Mouse (Mus musculus) cerebellum, adult 9-10 months (tissue): ENCODE results near the gene Fxyd3.

Experiments
- DNase-seq: peaks from one replicate; pipeline ENCODE4 v3.0.0; 2022

Gene Fxyd3

DNA sequence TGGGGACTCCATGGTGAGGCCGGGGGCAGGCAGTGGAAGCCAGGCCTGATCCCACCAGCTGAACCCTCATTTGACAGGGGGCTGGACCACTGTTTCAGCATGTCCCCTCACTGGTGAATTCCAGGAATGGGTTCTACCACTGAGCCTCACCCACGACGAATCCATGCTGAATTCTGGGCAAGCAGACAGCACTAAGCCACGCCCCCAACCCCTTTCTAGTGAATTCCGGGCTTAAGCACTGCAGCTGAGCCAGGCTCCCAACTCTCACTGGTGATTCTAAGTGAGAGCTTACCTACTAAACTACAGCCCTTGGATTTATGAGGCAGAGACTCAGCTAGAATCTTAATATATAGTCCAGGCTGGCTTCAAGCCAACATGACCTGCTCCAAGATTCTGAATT lies 8.7 kb downstream of the Fxyd3 start:
- no peak for DNase-seq

DNA sequence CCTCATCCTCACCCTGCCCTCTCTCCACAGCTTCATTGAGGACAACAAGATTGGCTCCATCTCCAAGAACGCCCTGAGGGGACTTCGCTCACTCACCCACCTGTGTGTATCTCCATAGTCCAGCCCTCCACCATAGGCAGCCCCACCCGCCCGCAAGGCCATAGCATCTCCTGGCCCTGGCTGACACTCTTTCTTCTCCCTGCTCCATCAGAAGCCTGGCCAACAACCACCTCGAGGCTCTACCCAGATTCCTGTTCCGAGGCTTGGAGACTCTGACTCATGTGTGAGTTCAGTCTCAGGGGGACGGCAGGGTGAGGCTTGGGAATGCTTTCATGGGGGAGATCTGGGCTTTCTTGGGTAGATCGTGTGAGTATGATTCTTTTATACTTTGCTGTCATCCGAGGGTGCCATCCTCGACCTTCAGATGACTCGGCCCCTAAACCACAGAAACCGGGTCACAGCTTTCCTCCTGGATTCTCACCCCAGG lies 13.4 kb downstream of the Fxyd3 start:
- DNase-seq = no peak

DNA sequence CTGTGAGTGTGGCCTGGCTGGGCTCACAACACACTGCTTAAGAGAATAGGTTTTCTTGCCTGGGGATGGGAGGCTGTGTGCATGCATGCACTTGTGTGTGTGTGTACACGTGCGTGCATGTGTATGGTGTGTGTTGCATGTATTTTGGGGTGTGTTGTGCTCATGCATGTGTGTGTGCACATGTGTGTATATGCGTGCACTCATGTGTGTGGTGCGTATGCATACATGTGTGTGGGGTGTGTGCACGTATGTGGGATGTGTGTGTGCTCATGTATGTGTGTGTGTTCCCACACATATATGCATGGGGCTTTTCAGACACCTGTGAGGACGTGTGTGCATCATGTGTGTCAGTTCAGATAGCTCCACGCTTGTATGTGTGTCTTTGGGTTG lies 15.9 kb downstream of the Fxyd3 start:
- DNase-seq = peak; percentile 27

- DNase-seq = peak; percentile 41
Measured at GRCm38 (mm10) chr7:31059919-31060620, 16.4 kb downstream of the Fxyd3 start.

DNA sequence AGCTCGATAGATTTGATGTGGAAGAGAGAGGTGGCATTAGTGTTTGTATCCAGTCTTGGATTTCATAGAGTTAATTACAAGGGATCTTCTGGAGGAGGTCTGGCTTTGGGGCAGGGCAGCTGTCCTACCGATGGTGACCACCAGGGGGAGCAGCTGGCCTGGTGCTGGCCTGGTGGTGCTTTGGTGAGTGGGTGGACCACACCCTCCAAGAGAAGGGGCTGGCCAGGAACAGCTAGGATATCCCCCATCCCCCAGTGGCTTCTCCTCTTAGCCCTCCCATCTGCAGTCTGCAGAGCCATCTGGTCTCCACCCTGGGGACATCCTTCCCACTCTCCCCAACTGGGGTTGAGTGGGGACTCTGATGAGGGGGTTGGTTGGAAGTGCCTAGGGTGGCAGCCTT lies 17.4 kb downstream of the Fxyd3 start, which contains the start of gene Lgi4:
Gene Lgi4, plus strand, starts transcription at position 235 of the 400 bp plus-strand sequence.
- DNase-seq = peak; percentile 88

DNA sequence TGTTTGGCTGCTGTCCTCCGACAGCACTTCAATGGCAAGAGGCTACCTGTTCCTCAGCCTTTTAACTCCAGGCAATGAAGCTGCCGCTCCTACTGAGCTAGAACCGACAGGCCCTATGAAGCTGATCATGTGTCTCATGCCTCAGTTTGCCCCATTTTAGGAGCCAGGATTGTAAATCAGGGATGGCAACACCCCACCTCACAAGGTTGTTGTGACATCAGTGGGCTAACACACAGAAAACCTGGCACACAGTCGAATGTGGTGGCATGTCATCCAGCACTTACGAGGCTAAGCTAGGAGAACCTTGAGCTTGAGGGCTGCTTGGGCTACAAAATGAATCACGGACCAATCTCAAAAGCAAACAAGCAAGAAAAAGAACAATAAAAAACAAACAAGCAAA lies 18.3 kb downstream of the Fxyd3 start:
- DNase-seq = peak; percentile 19

GRCm38 (mm10) chr7:31057730-31058129 lies 18.8 kb downstream of the Fxyd3 start:
- peak; percentile 16 for DNase-seq

DNA sequence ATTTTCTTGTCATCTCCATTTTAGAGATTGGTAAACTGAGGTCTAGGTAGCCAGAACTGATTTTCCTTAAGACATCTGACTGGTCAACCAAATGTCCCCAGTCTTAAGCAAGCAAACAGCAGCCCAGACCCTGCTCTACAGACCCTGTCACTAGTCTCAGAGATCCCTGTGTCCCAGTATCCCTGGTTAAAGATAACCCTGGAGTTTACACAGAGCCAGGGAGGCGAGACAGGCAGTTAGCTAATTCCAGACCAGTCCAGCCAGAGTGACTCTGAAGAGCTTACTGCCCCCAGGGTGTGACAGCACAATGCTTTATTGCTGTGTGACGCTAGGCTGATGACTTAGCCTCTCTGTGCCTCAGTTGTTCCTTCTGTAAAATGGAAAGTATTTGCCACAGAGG lies 19.4 kb downstream of the Fxyd3 start, which contains the start of gene Fxyd1:
Gene Fxyd1, minus strand, starts transcription at position 129 of the 400 bp plus-strand sequence.
- DNase-seq = no peak

- DNase-seq = peak; percentile 20
Measured at GRCm38 (mm10) chr7:31056448-31056847, 20.1 kb downstream of the Fxyd3 start.

DNA sequence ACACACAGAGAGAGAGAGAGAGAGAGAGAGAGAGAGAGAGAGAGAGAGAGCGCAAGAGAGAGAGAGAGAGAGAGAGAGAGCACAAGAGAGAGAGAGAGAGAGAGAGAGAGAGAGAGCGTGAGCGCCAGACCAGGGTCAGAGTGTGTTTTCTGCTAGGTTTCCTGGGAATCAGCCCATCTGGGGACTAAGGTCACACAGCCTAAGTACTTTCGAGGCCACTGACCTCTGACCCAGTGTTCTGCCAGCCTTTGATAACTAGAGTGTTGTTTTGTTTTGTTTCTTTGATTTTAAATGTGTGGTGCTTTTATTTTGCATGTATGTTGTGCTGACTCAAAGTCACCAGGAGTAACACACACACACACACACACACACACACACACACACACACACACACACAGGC lies 20.6 kb downstream of the Fxyd3 start:
- no peak for DNase-seq

- DNase-seq = peak; percentile 47
Measured at GRCm38 (mm10) chr7:31055354-31055824, 21.1 kb downstream of the Fxyd3 start.

GRCm38 (mm10) chr7:31054661-31055320 lies 21.7 kb downstream of the Fxyd3 start:
- peak; percentile 45 for DNase-seq

- DNase-seq = peak; percentile 65
Measured at GRCm38 (mm10) chr7:31053882-31054447, 22.5 kb downstream of the Fxyd3 start.

GRCm38 (mm10) chr7:31052636-31053434 lies 23.7 kb downstream of the Fxyd3 start:
- DNase-seq = peak; percentile 89

GRCm38 (mm10) chr7:31052251-31052635 lies 24.3 kb downstream of the Fxyd3 start:
- DNase-seq = no peak

GRCm38 (mm10) chr7:31051321-31052021 lies 25.0 kb downstream of the Fxyd3 start, which contains the start of gene Fxyd7:
Fxyd7 (minus strand) TSS chr7:31051467.
- peak; percentile 70 for DNase-seq

- peak; percentile 71 for DNase-seq
Measured at GRCm38 (mm10) chr7:31050921-31051320, 25.6 kb downstream of the Fxyd3 start.

GRCm38 (mm10) chr7:31050487-31050886 lies 26.0 kb downstream of the Fxyd3 start:
- DNase-seq = no peak

DNA sequence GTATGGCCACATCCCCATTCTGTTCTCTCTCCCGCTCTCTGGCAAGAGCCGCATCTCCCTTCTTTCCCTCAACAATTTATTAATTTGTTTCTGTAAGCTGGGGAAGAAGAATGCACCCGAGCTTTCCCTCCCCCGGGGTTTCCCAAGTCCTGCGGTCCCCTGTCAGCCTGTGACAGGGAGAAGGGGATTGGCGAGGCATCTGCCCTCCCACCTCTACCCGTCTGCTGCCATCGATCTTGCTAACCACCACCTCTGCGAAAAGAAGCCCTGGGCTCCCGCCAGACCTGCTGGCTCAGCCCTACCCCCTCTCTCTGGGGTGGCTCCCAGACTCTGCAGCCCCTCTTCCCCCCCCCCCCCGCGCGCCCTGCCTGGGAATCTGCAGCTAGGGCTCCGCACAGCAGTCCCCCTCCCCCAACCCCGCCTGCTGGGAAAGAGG lies 26.6 kb downstream of the Fxyd3 start:
- DNase-seq = no peak

DNA sequence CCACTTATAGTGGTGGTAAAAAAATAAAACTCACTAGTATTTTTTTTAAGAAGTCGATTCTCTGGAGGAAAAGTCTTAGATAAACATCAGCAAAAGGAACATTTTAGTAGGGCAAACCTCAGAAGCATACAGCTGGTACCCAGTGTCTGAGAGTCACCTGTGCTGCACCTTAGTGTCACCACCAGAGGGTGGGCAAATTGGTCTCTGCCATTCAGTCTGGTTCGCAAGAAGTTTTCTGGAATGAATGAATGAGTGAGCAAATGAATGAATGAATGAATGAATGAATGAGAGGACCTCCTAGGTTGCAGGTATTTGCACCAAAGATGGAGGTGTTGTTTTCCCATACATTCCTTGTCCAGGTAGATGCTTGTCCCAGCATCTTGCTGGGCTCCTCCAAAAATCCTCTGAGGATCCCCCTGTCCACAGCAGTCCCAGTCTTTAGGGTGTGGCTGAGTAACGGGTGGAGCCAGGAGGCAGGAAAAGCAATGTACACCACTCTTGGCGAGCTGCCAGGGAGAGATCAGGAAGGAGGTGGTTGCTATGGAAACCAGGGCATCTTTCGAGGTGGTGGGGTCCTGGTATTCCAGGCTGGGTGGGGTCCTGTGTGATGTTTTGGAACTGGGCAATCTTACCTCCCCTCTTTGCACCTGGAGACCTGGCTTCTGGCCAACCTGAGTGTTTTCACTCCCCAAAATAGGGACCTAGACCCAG lies 27.2 kb downstream of the Fxyd3 start:
- peak; percentile 81 for DNase-seq

- no peak for DNase-seq
Measured at GRCm38 (mm10) chr7:31042431-31042910, 34.0 kb downstream of the Fxyd3 start, which contains the start of gene Fxyd5. Fxyd5 (minus strand) TSS chr7:31042481.
